Mouse (Mus musculus): ENCODE data around the gene Nova2.

Gene Nova2

GRCm38 (mm10) chr7:19012025-19012621 lies 86.4 kb downstream of the Nova2 start:
- no peak for DNase-seq (ENCODE audit: low read depth, low spot score)

DNA sequence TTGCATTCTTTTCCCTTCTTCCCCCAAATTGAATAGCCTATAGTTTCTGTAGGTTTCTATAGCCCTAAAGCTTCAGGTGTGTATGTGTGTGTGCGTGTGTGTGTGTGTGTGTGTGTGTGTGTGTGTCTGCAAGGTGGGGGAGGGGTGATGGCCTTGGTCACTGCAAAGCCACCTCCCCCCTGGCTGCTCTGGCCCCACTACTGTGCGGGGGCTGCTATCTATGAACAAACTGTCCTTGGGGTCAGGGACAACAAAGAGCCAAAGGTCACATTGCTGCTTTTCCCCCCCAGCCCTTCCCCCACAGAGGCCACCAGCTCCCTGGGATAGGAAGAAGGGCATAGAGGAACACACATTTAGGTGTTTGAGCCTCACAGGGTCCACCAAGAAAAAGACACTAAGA lies 87.2 kb downstream of the Nova2 start:
- DNase-seq (ENCODE audit: low read depth, low spot score), result no peak

GRCm38 (mm10) chr7:19014452-19014851 lies 88.8 kb downstream of the Nova2 start:
- no peak for DNase-seq (ENCODE audit: low read depth, low spot score)
